Mouse (Mus musculus): ENCODE measurements around the gene Ralgps1. TPM values are rescaled to one million over a fixed set of nuclear protein-coding genes. Genes with fewer than 3 reads are reported as not detected.

Gene Ralgps1
- polyA plus RNA-seq, 1 experiment from 2014 or later, result 5.1 TPM

GRCm38 (mm10) chr2:33223656-33224358 is 147.5 kb downstream of the Ralgps1 start:
- Histone ChIP-seq H3K27ac (0 out of 2 replicates have a peak overlapping the region, but pooled peaks have one; percentile 22), H3K9ac (no peak overlapping the region), H3K36me3 (peaks cover 56% of the 10 kb centered on the region), H3K9me3 (no peaks in the 10 kb centered on the region), H3K4me1 (peaks cover 44% of the 10 kb centered on the region), H3K4me2 (replicated peaks) (no peak overlapping the region), H3K27me3 (no peaks in the 10 kb centered on the region), H3K4me3 (no peak overlapping the region)
- WGBS, result 82% methylated on average over 10 of the region's 10 CpGs
- no peak for ATAC-seq (ENCODE audit: low FRiP score, low read depth)

- WGBS, result 85% methylated on average over 6 of the region's 6 CpGs
- Histone ChIP-seq H3K36me3 (peaks cover 47% of the 10 kb centered on the region), H3K4me3 (no peak overlapping the region), H3K4me1 (peaks cover 56% of the 10 kb centered on the region), H3K27me3 (no peaks in the 10 kb centered on the region), H3K4me2 (replicated peaks) (no peak overlapping the region), H3K27ac (no peak overlapping the region), H3K9ac (no peak overlapping the region), H3K9me3 (no peaks in the 10 kb centered on the region)
- no peak for ATAC-seq (ENCODE audit: low FRiP score, low read depth)
These were observed 148.8 kb downstream of the Ralgps1 start for GRCm38 (mm10) chr2:33222480-33222879.

DNA sequence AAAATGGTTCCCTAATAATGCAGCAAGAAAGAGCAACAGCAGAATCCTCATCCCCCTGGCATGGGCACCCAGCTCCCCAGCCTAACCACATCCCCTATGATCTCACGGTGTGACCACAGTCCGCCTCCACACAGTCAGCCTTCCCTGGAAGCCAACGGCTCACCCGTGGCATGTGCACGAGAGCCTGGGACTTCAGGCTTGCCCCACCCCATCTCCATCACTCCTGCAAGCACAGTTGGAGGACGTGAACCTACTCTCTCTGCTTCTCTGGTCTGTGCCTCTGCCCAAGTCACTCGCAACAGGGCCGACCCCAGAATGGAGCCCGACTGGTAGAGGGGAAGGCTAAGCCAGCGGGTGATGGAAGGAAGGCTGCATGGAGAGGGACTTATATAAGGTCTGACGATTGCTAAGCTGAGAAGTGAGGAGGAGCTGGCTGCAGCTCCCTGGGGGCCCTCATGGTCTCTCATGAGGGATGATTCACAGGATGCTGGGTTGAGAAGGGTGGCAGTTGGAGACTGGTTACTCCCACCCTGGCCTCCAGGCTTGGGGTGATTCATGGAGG is 149.9 kb downstream of the Ralgps1 start:
- no peak for ATAC-seq (ENCODE audit: low FRiP score, low read depth)
- peaks cover 66% of the 10 kb centered on the region for H3K4me1 ChIP-seq
- peaks cover 43% of the 10 kb centered on the region for H3K36me3 ChIP-seq
- peak overlapping the region; percentile 49; the same call in 1 of the 2 replicates for H3K27ac ChIP-seq
- no peak overlapping the region for H3K4me2 ChIP-seq (replicated peaks)
- no peaks in the 10 kb centered on the region for H3K9me3 ChIP-seq
- WGBS, result 86% methylated on average over 11 of the region's 11 CpGs
- no peak overlapping the region for H3K9ac ChIP-seq
- no peak overlapping the region for H3K4me3 ChIP-seq
- H3K27me3 ChIP-seq, result no peaks in the 10 kb centered on the region

DNA sequence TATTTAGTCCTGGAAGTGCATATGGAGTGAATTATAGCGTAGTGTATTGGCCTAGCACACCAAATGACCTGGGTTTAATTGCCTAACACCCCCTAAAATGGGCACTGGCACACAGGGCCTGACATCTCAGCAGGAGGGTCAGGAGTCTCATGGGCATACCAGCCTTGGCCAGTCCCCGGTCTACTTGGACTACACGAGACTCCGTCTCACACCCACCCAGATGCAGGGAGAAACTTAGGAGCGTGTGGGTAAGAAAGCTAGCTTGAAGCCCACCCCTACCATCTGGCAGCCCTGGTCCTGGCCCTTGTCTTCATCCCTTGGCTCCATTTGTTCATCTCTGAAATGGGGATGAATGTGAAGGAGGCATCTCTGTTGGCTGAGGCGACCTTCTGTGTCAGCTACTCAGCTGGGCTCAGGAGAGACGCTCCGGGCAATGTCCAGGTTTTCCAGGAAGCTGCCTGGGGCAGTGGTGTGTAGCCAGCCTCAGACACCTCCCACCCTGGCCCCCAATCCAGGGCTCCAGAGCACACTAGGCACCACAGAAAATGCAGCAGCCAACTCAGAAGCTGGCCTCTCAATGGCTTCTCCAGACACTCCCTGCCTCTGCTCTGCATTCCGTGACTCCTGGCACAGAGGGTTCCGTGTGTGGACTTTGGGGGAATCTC is 150.5 kb downstream of the Ralgps1 start:
- H3K9me3 ChIP-seq, result no peaks in the 10 kb centered on the region
- H3K27ac ChIP-seq, result peak overlapping the region; percentile 49; the same call in 1 of the 2 replicates
- no peaks in the 10 kb centered on the region for H3K27me3 ChIP-seq
- no peak for ATAC-seq (ENCODE audit: low FRiP score, low read depth)
- WGBS, result 57% methylated on average over 10 of the region's 10 CpGs
- H3K4me1 ChIP-seq, result peaks cover 70% of the 10 kb centered on the region
- peak overlapping the region; percentile 36 for H3K4me2 ChIP-seq (replicated peaks)
- H3K9ac ChIP-seq, result 0 out of 2 replicates have a peak overlapping the region, but pooled peaks have one; percentile 0
- H3K4me3 ChIP-seq, result no peak overlapping the region
- peaks cover 42% of the 10 kb centered on the region for H3K36me3 ChIP-seq

DNA sequence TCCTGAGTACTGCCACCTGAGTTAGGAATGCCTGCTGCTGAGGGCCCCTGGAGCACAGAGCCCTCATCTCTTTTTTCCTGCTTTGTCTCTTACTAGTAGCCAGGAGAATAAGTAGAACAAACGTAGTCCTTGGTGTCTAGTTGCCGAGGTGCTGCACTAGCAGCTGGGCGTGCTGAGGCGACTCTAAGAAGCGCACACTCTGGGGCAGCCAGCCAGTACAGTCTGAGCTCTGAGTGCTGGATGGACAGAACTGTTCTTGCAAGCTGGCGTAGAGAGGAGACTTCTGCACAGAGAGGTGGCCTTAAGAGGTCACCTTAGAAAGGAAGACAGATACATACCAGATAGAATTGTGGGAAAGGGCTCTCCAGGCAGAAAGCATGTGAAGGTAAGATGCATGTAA is 151.0 kb downstream of the Ralgps1 start:
- peak overlapping the region; percentile 66; the same call in 1 of the 2 replicates for H3K27ac ChIP-seq
- WGBS, result 33% methylated on average over 6 of the region's 6 CpGs
- no peaks in the 10 kb centered on the region for H3K27me3 ChIP-seq
- H3K4me3 ChIP-seq, result no peak overlapping the region
- no peak for ATAC-seq (ENCODE audit: low FRiP score, low read depth)
- H3K36me3 ChIP-seq, result peaks cover 36% of the 10 kb centered on the region
- H3K4me2 ChIP-seq (replicated peaks), result peak overlapping the region; percentile 36
- no peaks in the 10 kb centered on the region for H3K9me3 ChIP-seq
- H3K9ac ChIP-seq, result 0 out of 2 replicates have a peak overlapping the region, but pooled peaks have one; percentile 0
- peaks cover 74% of the 10 kb centered on the region for H3K4me1 ChIP-seq

- WGBS, result 78% methylated on average over 4 of the region's 4 CpGs
- peak overlapping the region; percentile 66; the same call in 1 of the 2 replicates for H3K27ac ChIP-seq
- H3K4me3 ChIP-seq, result no peak overlapping the region
- no peak overlapping the region for H3K9ac ChIP-seq
- ATAC-seq (ENCODE audit: low FRiP score, low read depth), result no peak
- peaks cover 80% of the 10 kb centered on the region for H3K4me1 ChIP-seq
- no peaks in the 10 kb centered on the region for H3K9me3 ChIP-seq
- H3K36me3 ChIP-seq, result peaks cover 30% of the 10 kb centered on the region
- H3K4me2 ChIP-seq (replicated peaks), result peak overlapping the region; percentile 36
- H3K27me3 ChIP-seq, result no peaks in the 10 kb centered on the region
These were observed 151.6 kb downstream of the Ralgps1 start for GRCm38 (mm10) chr2:33219637-33220036.

- peaks cover 29% of the 10 kb centered on the region for H3K36me3 ChIP-seq
- H3K9me3 ChIP-seq, result no peaks in the 10 kb centered on the region
- no peaks in the 10 kb centered on the region for H3K27me3 ChIP-seq
- no peak for ATAC-seq (ENCODE audit: low FRiP score, low read depth)
- 73% methylated on average over 11 of the region's 11 CpGs for WGBS
- H3K4me3 ChIP-seq, result peak overlapping the region; percentile 7
- H3K9ac ChIP-seq, result peak overlapping the region; percentile 50
- H3K4me2 ChIP-seq (replicated peaks), result peak overlapping the region; percentile 36
- peaks cover 80% of the 10 kb centered on the region for H3K4me1 ChIP-seq
- no peak overlapping the region for H3K27ac ChIP-seq
These were observed 152.2 kb downstream of the Ralgps1 start for GRCm38 (mm10) chr2:33218903-33219625.

DNA sequence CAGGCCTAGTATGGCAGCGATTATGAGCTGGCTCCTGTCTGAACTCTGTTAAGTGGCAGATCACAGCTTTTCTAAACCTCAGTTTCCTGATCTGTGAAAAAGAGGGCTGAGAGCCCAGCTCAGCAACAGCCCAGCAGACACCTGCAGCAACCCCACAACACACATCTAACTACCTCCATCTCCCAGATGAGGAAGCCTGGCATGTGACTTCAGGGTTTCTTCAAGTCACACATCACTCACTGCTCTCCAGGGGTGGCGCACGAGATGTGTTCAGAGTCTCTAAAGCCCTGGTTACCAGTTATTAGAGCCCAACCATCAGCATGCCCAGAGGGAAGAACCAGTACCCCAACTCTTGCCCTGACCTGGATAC is 153.9 kb downstream of the Ralgps1 start:
- no peak for ATAC-seq (ENCODE audit: low FRiP score, low read depth)
- H3K4me1 ChIP-seq, result peaks cover 66% of the 10 kb centered on the region
- peak overlapping the region; percentile 94 for H3K4me2 ChIP-seq (replicated peaks)
- H3K27ac ChIP-seq, result peak overlapping the region; percentile 95; the same call in 1 of the 2 replicates
- no peaks in the 10 kb centered on the region for H3K9me3 ChIP-seq
- 34% methylated on average over 3 of the region's 3 CpGs for WGBS
- H3K36me3 ChIP-seq, result peaks cover 20% of the 10 kb centered on the region
- H3K4me3 ChIP-seq, result peak overlapping the region; percentile 78
- H3K9ac ChIP-seq, result peak overlapping the region; percentile 90
- no peaks in the 10 kb centered on the region for H3K27me3 ChIP-seq

GRCm38 (mm10) chr2:33216645-33217424 is 154.5 kb downstream of the Ralgps1 start:
- H3K9ac ChIP-seq, result peak overlapping the region; percentile 90
- 6% methylated on average over 18 of the region's 18 CpGs for WGBS
- no peaks in the 10 kb centered on the region for H3K9me3 ChIP-seq
- peaks cover 14% of the 10 kb centered on the region for H3K36me3 ChIP-seq
- peak overlapping the region; percentile 94 for H3K4me2 ChIP-seq (replicated peaks)
- H3K27ac ChIP-seq, result peak overlapping the region; percentile 95
- peak overlapping the region; percentile 78 for H3K4me3 ChIP-seq
- peaks cover 66% of the 10 kb centered on the region for H3K4me1 ChIP-seq
- ATAC-seq (ENCODE audit: low FRiP score, low read depth), result no peak
- no peaks in the 10 kb centered on the region for H3K27me3 ChIP-seq

GRCm38 (mm10) chr2:33215700-33216509 is 155.4 kb downstream of the Ralgps1 start, which contains the start of gene Angptl2:
Gene Angptl2, plus strand, starts transcription at chr2:33216069.
- Histone ChIP-seq H3K27me3 (no peaks in the 10 kb centered on the region), H3K27ac (peak within 1 kb of the TSS; percentile 95), H3K4me3 (peak within 1 kb of the TSS; percentile 78), H3K36me3 (peaks cover 5% of the 10 kb centered on the region), H3K4me1 (peaks cover 61% of the 10 kb centered on the region), H3K9ac (peak within 1 kb of the TSS; percentile 90), H3K9me3 (no peaks in the 10 kb centered on the region), H3K4me2 (replicated peaks) (peak within 1 kb of the TSS; percentile 94)
- ATAC-seq (ENCODE audit: low FRiP score, low read depth), result peak; percentile 97
- WGBS, result under 1% methylated on average over 22 of the region's 22 CpGs

Measured in limb, embryonic 13.5 days (tissue).